Mouse (Mus musculus) erythroblast, embryonic 14.5 days (primary cell): Measurements from ENCODE around the gene Ccl2.

Experiments
- GATA1 ChIP-seq: IDR thresholded peaks from 2 replicates; pipeline ENCODE4 v1.6.1; 2012; ENCODE audit warnings: low read length, inconsistent platforms, mixed read lengths
- TAL1 ChIP-seq: IDR thresholded peaks from 3 replicates; pipeline ENCODE4 v1.6.1; 2012; ENCODE audit warnings: low read length, inconsistent platforms, mixed read lengths

- TF ChIP-seq GATA1 (no peak), TAL1 (no peak)
These were observed 37.6 kb downstream of the Ccl2 start for GRCm38 (mm10) chr11:82072984-82073383.
